Mouse (Mus musculus) thymus, adult 2 months (tissue): ENCODE data around the gene 5730596B20Rik.

ENCODE experiments used
- CTCF ChIP-seq: fragments of 200-500 bp; IDR thresholded peaks from 2 replicates; pipeline ENCODE4 v1.5.1; 2012; ENCODE audit warnings: mild to moderate bottlenecking, control low read depth, low read length, moderate library complexity, borderline replicate concordance; ENCODE audit not compliant: control insufficient read depth, poor library complexity, insufficient read depth; ENCODE audit errors: extremely low read depth
- POLR2A ChIP-seq: fragments of 200-500 bp; IDR thresholded peaks from 2 replicates; pipeline ENCODE4 v1.6.1; 2012; ENCODE audit warnings: mild to moderate bottlenecking, low read length, control low read depth, moderate library complexity; ENCODE audit not compliant: control insufficient read depth, poor library complexity, insufficient read depth; ENCODE audit errors: extremely low read depth

DNA sequence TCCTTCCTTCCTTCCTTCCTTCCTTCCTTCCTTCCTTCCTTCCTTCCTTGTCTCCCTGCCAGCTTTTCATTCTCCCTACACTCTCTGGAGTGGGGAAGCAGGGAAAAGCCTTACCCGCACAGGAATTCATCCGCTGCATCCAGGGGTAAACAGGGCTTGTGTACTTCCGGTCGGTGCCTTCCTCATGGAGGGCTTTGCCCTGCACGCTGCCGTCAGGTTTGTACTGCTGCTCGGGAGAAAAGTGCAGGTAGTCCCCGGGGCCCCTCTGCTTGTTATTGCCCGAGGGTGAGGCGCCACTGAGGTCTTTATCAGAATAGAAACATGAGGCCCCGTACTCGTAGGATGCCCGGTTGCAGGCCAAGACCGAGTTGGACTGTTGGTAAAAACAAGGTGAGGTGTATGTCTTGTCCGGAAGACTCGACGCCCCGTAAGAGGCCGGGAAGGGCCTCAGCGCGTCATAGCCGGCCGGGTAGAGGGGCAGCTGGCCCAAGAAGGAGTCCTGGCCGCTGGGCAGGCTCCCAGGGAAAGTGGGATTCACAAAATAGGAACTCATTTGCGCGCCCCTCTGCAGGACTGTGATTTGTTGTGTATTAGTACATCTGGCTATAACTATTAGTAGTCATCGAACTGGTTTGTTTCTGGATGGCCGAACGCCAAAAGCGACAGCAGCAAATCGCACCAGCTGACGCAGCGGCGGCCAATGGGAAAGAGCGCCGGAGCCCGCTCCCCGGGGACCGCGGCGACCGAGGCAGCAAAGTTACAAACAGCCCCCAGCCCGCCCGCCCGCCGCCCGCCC, 31.0 kb downstream of the 5730596B20Rik start, which contains the start of gene Hoxa6:
- TF ChIP-seq POLR2A: no peak
- no peak for TF ChIP-seq CTCF
